Mouse (Mus musculus) G1E (cell line): ENCODE data around the gene Tmem86a. TPM values are rescaled to one million over a fixed set of nuclear protein-coding genes. Genes with fewer than 3 reads are reported as not detected.

ENCODE experiments used
- ATAC-seq: 2 replicates; pipeline ENCODE4 v1.8.0; 2016; ENCODE audit warnings: mild to moderate bottlenecking; ENCODE audit not compliant: insufficient number of reproducible peaks, poor library complexity, low FRiP score, severe bottlenecking; ENCODE audit errors: extremely low read depth
- DNase-seq: peaks from one replicate; pipeline ENCODE4 v3.0.0; 2012; ENCODE audit warnings: low spot score
- H3K27me3 ChIP-seq: 2 replicates; pipeline ENCODE4 v1.6.1; 2012; ENCODE audit warnings: mild to moderate bottlenecking, low read length, inconsistent platforms; ENCODE audit not compliant: insufficient read depth
- H3K36me3 ChIP-seq: replicated peaks from 2 replicates; pipeline ENCODE3; 2012; ENCODE audit warnings: mild to moderate bottlenecking, inconsistent platforms
- H3K4me1 ChIP-seq: 2 replicates; pipeline ENCODE4 v1.6.1; 2012; ENCODE audit warnings: low read depth, low read length, inconsistent platforms, mixed read lengths; ENCODE audit not compliant: insufficient read depth
- H3K4me3 ChIP-seq: 2 replicates; pipeline ENCODE4 v1.5.1; 2012; ENCODE audit warnings: low read depth, mild to moderate bottlenecking, inconsistent platforms, low read length, moderate library complexity, mixed read lengths
- H3K9me3 ChIP-seq: replicated peaks from 2 replicates; pipeline ENCODE4 v1.6.1; 2012; ENCODE audit warnings: inconsistent platforms
- CTCF ChIP-seq: IDR thresholded peaks from 2 replicates; pipeline ENCODE4 v1.5.1; 2012; ENCODE audit warnings: low read depth, low read length, inconsistent platforms, mixed read lengths
- GATA1 ChIP-seq: IDR thresholded peaks from 2 replicates; pipeline ENCODE4 v1.6.1; 2012; ENCODE audit warnings: borderline replicate concordance, low read length, inconsistent platforms, mixed read lengths
- GATA2 ChIP-seq: IDR thresholded peaks from 2 replicates; pipeline ENCODE4 v1.6.1; 2012; ENCODE audit warnings: low read depth, low read length, inconsistent platforms, borderline replicate concordance
- POLR2AphosphoS5 ChIP-seq: IDR thresholded peaks from 2 replicates; pipeline ENCODE4 v1.6.1; 2012; ENCODE audit warnings: low read depth, low read length, inconsistent platforms; ENCODE audit not compliant: insufficient replicate concordance
- TAL1 ChIP-seq: conservative IDR thresholded peaks from 2 replicates; pipeline ENCODE4 v1.6.1; 2012; ENCODE audit warnings: low read depth, low read length, inconsistent platforms, mixed read lengths
- polyA plus RNA-seq: library from polyadenylated mRNA; stranded (reverse); fragments of >175 nt; gene quantifications from 2 replicates; pipeline ENCODE4 v1.2.3, GENCODE M21; 2012
- total RNA-seq, 2 experiments: library from RNA; stranded (forward) in 1 of 2; stranded (reverse) in 1 of 2; fragments of 200-1000 nt in 1 of 2; fragments of >200 nt in 1 of 2; fragmentation: Nextera tagmentation in 1 of 2; gene quantifications; 2 replicates each; pipeline ENCODE4 v1.2.3; 2014 to 2017

Tmem86a gene
- total and polyA plus RNA-seq, 3 experiments = 0.05 to 7.1 TPM; not detected in 1

GRCm38 (mm10) chr7:47007818-47008167 lies 42.6 kb upstream of the Tmem86a start:
- peak; percentile 68 for DNase-seq
- TF ChIP-seq TAL1 (no peak), POLR2AphosphoS5 (no peak), GATA1 (no peak), CTCF (no peak)
- Histone ChIP-seq H3K36me3 (peaks cover 20% of the 10 kb centered on the region), H3K27me3 (no peaks in the 10 kb centered on the region), H3K4me3 (peak overlapping the region; percentile 76), H3K9me3 (no peaks in the 10 kb centered on the region), H3K4me1 (peaks cover 38% of the 10 kb centered on the region)
- peak; percentile 25; the same call in 1 of the 2 replicates for ATAC-seq

GRCm38 (mm10) chr7:47008168-47008993 lies 42.0 kb upstream of the Tmem86a start, which contains the start of gene Spty2d1:
Gene Spty2d1 (minus strand): TSS chr7:47008411.
- H3K9me3 ChIP-seq = no peaks in the 10 kb centered on the region
- ATAC-seq (peak; percentile 89), DNase-seq (peak; percentile 90)
- no peaks in the 10 kb centered on the region for H3K27me3 ChIP-seq
- peaks cover 14% of the 10 kb centered on the region for H3K36me3 ChIP-seq
- peaks cover 40% of the 10 kb centered on the region for H3K4me1 ChIP-seq
- TF ChIP-seq TAL1 (peak; percentile 45), POLR2AphosphoS5 (no peak)
- H3K4me3 ChIP-seq = peak within 1 kb of the TSS; percentile 76

GRCm38 (mm10) chr7:47013131-47013767 lies 37.2 kb upstream of the Tmem86a start:
- Histone ChIP-seq H3K27me3 (0 out of 2 replicates have a peak, but pooled peaks cover 2% of the 10 kb centered on the region), H3K9me3 (no peaks in the 10 kb centered on the region), H3K4me1 (peaks cover 33% of the 10 kb centered on the region), H3K4me3 (no peak overlapping the region), H3K36me3 (no peaks in the 10 kb centered on the region)
- DNase-seq (no peak), ATAC-seq (no peak)
- no peak for TF ChIP-seq POLR2AphosphoS5
- TF ChIP-seq CTCF = no peak
- no peak for TF ChIP-seq GATA2
- TF ChIP-seq GATA1 = no peak
- no peak for TF ChIP-seq TAL1

GRCm38 (mm10) chr7:47014564-47015389 lies 35.6 kb upstream of the Tmem86a start:
- Histone ChIP-seq H3K9me3 (no peaks in the 10 kb centered on the region), H3K36me3 (no peaks in the 10 kb centered on the region), H3K4me3 (no peak overlapping the region; the same call in 1 of the 2 replicates), H3K4me1 (peaks cover 23% of the 10 kb centered on the region), H3K27me3 (peaks cover 9% of the 10 kb centered on the region)
- TF ChIP-seq TAL1 (no peak), CTCF (no peak), POLR2AphosphoS5 (no peak), GATA2 (no peak), GATA1 (no peak)
- peak; percentile 25; the same call in 1 of the 2 replicates for ATAC-seq
- DNase-seq = no peak

- DNase-seq = peak; percentile 93
- TF ChIP-seq GATA2 (no peak), TAL1 (0 out of 2 replicates have a peak, but pooled peaks have one; percentile 15), POLR2AphosphoS5 (no peak), CTCF (0 out of 2 replicates have a peak, but pooled peaks have one; percentile 5), GATA1 (no peak)
- ATAC-seq = peak; percentile 99
- Histone ChIP-seq H3K4me3 (peak overlapping the region; percentile 40; the same call in 1 of the 2 replicates), H3K36me3 (no peaks in the 10 kb centered on the region), H3K4me1 (peaks cover 19% of the 10 kb centered on the region), H3K27me3 (peaks cover 12% of the 10 kb centered on the region), H3K9me3 (no peaks in the 10 kb centered on the region)
These were observed 34.9 kb upstream of the Tmem86a start for GRCm38 (mm10) chr7:47015390-47016065.
